Mouse (Mus musculus): ENCODE measurements around the gene Tada1. TPM values are rescaled to one million over a fixed set of nuclear protein-coding genes. Genes with fewer than 3 reads are reported as not detected.

Tada1 gene
- 10 to 100 TPM; 18.6 to 20.0 TPM for total RNA-seq (2021)
- long read RNA-seq, experiment 1, transcript Tada1-201 (8 exons, 2,215 nt) = major isoform, 34 of 43 reads
- long read RNA-seq, experiment 1, partial matches to known transcripts = 0 of 43 reads
- long read RNA-seq, experiment 1, other reads (novel, unspliced or antisense) = 9 of 43 reads
- long read RNA-seq, experiment 2, transcript Tada1-201 (8 exons, 2,215 nt) = major isoform, 38 of 52 reads
- long read RNA-seq, experiment 2, partial matches to known transcripts = 1 of 52 reads
- long read RNA-seq, experiment 2, other reads (novel, unspliced or antisense) = 13 of 52 reads

DNA sequence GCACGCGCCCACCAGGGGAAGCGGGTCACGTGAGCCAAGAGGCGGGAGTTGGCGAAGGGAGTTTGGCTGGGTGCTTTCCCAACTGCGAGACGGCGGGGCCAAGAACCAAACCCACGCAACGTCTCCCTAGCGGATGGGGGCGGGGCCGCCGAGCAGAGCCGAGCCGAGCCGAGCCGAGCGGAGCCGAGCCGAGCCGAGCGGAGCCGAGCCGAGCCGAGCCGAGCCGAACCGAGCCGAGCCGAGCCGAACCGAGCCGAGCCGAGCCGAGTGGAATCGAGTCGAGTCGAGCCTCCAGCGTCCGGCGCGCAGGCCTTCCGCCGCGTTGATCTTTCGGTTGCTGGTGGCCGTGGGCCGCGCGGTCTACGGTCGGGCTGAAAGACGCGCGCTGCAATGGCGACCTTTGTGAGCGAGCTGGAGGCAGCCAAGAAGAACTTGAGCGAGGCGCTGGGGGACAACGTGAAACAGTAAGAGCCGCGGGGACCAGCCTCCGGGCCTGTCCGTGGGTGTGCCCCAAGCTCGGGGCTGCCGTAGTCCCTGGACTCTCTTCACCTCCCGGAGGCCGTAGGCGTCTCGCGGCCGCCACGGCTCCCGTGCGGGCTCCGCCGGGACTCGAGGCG, at the start of gene Tada1:
Gene Tada1 (plus strand): TSS at position 85 of the 617 bp plus-strand sequence.
- peak; percentile 84 to 91 for DNase-seq (ENCODE audit: low spot score in 2 of 2)

DNA sequence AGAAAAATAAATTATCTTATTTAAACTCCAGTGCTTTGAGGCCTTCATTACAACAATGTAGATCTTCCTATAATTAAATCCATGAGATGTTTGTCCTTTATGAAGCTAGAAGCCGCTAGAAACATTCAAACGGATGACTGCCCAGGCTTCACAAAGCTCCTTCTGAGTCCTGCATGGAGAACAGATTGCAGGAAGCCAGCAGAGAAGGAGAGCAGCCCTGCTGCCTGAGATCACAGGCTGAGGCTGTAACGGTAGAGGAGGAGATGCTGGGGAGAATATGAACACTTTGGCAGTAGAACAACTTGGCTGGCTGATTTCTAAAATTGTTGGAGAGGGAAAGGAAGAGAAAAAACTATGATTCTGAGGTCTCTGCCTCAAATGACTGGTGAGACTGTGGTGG, 48.1 kb upstream of the Tada1 start:
- no peak for DNase-seq (ENCODE audit: low spot score in 2 of 2)

DNA sequence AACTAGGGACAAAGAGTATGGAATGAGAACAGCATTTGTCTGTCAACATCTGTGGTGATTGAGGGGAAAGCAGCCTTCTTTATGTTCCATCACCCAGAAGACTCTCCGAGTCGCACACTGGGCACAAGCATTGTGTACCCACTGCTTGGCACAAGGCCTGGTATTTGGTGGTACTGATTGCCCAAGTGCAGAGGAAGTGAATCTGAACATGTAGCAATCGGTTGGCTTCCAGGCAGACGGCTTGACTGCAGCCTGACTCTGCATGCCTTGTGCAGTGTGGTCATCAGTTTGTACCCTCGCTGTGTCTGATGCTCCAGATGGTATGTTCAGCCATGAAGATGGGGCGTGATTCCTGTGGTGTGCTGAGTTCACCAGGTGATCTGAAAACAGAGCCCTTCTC, 39.8 kb upstream of the Tada1 start:
- DNase-seq (ENCODE audit: low spot score in 2 of 2) = no peak

DNA sequence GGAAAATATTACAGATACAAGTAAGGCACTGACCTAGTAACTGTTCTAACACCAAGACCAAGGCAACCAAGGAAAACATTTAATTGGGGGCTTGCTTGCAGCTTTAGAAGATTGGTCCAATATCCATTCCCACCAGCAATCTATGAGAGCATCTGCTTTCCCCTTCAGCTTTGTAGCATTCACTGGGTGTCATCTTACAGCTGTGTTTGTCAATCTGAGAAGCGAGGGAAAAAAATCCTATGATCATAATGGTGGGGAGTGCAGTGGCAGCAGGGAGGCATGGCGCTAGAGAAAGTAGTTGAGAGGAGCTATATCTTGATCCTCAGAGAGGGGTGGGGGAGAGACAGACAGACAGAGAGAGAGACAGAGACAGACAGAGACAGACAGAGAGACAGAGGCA, 36.8 kb upstream of the Tada1 start:
- DNase-seq (ENCODE audit: low spot score in 2 of 2) = no peak

DNA sequence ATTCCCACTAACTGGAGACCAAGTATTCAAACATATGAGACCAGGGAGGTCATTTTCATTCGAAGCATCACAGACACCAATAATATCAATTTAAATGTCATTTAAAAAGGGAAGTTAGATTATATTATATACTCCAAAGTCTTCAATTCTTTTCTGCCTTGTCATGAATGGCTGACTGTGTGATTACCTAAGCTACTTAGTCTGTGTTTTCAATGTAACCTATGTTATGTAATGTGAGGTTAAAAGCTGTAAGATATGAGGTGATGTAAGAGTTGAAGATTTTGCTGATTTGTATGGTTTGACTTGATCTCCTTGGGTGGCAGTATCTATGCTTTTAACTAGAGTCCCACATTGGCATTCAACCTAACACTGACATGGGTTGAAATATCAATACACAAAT, 36.4 kb upstream of the Tada1 start:
- DNase-seq (ENCODE audit: low spot score in 2 of 2) = no peak

DNA sequence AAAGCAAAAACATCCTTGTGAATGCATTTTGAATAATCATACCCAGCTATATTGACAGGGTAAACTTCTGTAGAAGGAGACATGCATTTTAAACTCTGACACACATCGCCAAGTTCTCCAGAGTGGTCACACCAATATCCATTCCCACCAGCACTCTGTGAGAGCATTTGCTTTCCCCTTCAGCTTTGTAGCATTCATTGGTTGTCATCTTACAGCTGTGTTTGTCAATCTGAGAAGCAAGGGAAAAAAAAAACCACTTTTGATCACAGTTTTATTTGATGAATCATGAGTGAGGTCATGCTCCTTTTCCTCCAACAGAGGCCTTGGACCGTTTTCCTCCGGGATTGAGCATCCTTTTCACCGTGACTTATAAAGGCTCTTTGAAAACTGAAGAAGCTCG, 35.3 kb upstream of the Tada1 start:
- DNase-seq (ENCODE audit: low spot score in 2 of 2) = no peak

DNA sequence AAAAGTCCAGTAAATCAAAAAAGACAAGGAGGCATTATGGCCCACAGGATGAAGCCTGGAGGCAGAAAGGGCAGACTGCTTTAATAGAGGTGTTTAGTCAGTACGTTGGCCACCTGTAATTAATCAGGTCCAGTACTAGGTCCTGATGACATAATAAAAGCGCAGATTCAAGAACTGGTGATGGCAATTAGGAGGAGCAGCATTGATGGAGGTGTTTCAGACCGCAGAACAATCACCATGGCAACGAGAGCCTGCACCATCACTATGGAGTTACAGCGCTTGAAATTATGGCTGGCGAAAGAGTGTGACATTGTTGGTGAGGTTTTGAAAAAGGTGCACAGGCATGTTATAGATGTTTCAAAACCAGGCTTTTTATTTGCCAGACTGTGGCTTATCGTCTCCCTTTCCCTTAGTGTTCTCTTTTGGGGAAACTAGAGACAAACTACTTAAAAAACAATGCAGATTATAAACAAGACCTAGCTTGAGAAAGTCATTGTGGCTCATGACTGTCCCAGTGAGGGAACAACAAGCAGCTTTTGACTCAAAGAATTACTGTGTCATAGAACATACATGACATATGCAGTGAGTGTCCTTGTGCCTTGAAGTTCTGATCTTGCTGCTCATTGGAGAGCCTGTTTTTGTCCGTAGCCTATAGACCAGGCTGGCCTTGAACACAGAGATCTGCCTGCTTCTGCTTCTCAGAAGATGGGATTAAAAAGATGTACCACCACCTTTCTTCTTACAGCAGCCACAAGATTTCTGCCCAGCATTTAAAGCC, 34.4 kb upstream of the Tada1 start:
- DNase-seq (ENCODE audit: low spot score in 2 of 2) = no peak

DNA sequence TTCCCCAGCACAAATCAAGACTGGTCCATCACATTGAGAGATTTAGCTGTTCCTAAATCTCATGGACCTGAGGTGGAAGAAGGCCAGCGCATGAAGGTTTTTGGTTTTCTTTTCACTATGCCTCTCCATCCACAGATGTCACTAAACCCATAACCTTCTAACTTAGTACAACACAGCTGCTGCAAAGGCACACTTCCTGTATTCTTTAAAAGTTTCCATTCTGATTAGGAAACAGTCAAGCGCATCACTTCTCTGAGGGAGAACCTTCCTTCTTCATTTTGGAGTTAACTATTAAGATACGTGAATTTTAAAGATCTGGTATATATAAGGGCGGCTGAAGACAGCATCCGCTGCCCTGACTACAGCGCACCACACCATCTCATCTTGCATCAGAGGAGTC, 33.3 kb upstream of the Tada1 start:
- DNase-seq (ENCODE audit: low spot score in 2 of 2) = no peak

DNA sequence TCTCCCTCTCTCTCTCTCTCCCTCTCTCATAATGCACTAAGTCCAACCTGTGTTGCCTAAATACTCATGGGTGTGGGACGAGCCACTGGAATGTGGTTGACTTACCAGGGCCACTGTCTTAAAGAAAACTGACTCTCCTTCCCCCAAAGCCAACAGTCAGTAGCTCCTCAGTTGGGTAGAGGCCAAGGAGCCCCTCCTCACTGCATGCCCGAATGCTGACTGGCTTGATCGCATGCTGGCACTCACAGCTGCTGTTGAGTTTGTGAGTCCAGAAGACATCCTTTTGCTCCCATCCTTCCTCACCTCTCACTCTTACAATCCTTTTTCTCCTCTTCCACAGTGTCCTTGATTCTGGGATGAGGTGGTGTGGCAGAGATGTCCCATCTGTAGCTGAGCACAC, 32.0 kb upstream of the Tada1 start:
- no peak for DNase-seq (ENCODE audit: low spot score in 2 of 2)

DNA sequence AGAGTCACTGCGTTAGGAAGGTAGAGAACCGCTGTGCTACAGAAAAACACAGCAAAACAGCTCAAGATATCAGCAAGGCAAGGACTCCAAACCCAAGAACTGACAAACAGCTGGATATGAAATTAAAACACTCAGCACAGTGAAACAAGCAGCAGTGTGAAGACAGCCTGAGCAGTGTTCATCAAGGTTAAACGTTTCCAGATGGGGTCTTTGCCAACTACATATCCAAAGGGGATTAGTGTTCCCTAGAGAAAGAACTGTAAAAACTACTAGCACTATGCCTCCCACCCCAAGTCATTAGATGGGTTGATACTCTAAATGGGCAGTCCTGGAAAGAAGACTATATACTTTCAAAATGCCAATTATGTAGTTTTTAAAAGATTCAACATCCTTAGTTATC, 29.6 kb upstream of the Tada1 start:
- no peak for DNase-seq (ENCODE audit: low spot score in 2 of 2)

DNA sequence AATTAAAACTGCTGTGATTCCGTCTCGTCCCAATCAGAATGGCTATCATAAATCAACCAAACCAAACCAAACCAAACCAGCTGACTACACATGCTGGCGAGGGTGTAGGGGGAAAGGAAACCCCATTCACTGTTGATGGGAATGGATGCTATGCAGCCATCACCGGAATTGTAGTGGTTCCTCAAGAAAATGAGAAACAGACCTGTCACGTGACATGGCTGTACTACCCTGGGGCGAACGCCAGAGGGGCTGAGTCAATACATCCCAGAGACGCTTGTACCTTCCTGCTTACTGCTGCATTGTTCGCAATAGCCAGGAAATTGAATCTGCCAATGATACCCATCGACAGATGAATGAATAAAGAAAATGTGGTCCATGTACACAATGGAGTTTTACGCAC, 29.1 kb upstream of the Tada1 start:
- DNase-seq (ENCODE audit: low spot score in 2 of 2) = no peak

DNA sequence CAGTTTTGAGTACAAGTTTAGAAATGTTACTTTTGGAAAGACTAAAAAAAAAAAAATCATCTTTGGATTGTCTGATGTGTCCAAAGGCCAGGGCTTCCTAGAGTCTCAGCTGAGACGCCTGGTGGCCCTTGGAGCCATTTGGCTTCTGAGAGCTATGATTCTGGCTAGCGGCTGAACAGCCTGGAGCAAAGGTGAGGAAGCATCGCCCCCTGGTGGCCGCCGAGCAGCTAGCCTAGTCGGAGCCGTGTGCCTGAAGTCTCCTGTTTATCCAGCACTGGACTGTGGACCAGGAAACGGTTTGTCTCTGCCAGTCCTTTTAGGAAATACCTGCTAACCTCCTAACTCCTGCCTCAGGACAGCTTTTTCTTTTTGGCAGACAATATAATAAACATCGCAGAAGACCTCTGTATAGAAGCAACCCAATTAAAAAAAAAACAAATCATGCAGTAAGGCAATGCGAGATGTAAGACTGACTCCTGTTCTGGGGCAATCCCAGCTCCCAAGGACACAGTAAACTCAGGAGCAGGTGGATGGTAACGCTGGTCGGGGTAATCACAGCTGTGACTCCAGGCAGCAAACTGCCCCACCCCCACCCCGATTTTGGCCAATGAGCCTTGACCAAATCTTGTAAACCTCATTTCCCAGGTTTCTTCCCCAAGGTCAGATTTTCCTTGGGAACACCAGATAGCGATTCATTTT, 18.6 kb upstream of the Tada1 start:
- DNase-seq (ENCODE audit: low spot score in 2 of 2) = peak; percentile 86 to 91

DNA sequence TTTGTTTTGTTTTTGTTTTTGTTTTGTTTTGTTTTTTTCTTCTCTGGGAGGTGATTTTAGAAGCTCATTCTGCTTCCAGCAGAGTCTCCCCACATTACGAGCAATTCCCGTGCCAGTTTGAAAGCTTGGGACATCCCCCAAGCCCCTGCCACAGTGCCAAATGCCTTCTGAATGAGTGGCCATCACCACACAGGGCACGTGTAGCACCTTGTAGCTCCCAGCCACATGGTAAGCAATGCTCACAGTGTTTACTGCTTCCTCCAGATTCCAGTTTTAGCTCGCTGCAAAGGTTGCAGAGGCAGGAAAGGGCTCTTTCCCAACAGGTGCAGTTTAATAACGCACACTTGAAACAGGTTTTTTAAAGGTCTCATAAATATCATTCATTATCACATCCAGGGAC, 18.0 kb upstream of the Tada1 start:
- DNase-seq (ENCODE audit: low spot score in 2 of 2) = no peak

DNA sequence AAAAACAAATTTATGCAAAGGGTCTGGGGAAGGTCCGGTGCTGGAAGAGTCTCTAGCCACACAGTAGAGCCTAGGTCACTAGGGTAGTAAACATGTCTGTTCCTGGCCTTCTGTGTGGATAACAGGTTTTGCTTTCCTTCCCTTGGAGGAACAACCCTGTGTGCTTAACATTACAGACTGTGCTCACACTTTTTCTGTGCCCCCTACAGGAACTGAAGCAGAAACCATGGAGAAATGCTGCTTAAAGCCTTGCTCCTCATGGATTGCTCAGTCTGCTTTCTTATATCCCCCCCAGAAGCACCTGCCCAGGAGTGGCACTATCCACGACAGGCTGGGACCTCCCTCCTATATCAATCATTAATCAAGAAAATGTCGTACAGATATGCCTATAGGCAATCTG, 17.1 kb upstream of the Tada1 start:
- DNase-seq (ENCODE audit: low spot score in 2 of 2) = no peak

DNA sequence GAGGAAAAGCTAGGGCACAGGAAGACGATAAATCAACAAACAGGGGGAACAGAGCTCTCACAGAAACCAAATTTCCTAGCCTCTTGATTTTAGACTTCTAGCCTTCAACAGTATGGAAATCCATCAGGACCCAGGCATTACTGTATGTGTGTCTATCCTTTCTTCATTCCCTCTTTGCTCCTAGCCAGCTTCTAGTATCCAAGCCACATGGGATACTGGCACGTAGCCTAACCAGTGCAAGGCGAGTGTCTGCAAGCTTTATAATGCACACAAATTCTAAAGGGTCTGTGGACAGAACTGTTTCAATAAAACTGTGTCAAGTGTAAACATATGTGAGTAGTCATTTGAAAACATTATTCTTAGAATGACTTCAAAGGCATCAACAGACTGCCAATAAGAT, 16.2 kb upstream of the Tada1 start:
- DNase-seq (ENCODE audit: low spot score in 2 of 2) = no peak

DNA sequence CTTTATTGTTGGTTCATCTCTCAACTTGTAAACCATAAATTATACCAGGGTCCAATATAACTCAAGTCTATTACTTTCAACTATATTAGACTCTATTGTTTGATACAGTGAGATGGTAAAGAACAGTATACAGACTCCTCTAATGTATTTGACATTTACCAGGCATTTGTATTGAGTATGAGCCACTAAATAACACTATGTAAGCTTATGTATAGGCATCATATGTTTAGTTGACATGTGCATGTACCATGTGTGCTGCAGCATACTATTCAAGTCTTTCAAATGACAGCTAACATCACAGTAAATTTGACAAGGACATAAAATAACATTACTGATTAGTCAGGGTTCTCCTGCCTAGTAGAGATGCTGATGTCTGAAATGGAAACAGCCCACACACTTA, 15.8 kb upstream of the Tada1 start:
- no peak for DNase-seq (ENCODE audit: low spot score in 2 of 2)

DNA sequence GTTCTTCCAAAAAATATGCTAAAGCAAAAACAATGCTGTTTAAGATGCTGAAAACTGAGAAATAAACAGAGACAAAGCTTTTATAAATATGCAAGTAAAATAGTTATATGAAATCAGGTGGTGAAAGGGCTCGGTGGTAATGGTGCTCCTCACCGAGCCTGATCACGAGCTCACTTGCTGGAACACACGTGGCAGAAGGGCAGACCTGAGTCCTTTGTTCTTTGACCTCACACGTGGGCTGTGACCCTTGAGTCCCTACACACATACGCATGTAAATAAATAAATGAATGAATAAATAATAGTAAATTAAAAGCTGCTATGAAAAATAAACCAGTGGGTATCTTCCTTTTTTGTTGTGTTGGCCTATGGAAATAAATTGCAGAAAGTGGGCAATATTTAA, 1.7 kb upstream of the Tada1 start:
- no peak for DNase-seq (ENCODE audit: low spot score in 2 of 2)

DNA sequence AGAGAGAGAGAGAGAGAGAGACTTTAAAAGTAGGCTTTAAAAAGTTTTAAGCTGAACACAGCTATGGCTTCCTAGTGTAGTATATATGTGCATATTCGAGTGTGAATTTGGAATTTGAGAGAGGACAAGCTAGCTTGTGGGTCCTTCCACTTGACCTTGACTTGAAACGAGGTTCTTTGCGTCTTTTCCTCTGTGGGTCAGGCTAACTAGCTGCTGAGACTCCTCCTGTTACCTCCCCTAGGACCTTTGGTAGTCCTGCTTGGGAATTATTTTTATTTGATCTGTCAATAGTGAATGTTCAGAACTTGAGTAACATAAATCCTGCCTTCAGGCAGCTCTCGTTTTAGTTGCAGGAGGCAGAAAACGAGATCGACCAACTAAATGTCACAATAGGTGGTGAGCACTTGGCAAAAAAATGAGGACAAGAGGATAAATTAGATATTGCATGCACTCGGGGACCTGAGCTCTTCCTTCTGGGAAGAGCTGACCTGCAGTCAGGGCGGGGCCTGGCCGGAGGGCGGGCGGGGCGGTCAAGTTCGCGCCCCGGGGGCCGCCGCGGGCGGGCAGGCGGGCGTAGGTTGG, 375 bp upstream of the Tada1 start:
- no peak for DNase-seq (ENCODE audit: low spot score in 2 of 2)

DNA sequence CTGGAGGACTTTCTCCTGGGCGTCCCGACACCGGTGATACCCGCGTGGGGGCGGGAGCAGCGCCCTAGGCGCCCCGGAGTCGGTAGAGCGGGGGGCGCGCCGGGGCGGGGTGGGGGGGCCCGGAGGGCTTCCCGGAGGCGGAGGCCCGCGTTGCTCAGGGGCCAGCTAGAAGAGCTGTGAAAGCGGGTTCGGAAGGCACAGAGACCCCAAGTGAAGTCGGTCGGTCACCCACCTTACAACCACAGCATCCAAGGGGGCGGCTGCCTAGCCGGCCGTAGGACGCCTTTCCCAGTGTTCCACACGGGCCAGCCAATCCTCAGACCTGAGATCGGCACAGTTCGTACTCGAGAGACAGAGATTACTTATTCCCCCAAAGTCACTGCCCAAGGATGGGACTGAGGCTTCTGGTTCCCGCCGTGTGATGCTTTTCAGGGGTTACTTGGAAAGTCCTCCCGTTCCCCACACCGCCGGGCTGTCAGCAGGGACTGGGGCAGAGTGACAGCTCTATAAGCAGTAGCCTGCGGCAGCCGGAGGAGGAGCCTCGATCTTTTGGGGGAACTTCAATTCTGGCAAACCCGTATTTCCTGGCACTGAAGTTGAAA, 834 bp downstream of the Tada1 start:
- peak; percentile 36 to 66 for DNase-seq (ENCODE audit: low spot score in 2 of 2)

DNA sequence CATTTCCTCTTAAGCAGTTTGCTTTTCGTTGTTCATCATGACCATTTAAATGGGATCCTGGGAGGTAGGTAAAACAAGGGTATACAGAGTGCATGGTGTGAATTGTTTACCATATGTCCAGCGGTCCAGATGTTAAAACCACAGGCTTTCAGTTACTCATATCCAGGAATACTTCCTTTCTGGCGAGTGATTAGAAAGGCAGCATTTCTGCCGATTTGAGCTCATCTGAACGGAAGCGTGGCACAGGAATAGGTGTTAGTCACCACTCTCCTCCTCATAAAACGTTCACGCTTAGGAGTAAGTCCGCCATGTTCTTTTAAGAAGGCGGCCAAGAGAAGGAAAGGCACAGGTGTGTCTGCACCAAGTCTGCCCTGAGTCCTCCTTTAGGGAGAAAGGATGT, 2.4 kb downstream of the Tada1 start:
- DNase-seq (ENCODE audit: low spot score in 2 of 2) = no peak

DNA sequence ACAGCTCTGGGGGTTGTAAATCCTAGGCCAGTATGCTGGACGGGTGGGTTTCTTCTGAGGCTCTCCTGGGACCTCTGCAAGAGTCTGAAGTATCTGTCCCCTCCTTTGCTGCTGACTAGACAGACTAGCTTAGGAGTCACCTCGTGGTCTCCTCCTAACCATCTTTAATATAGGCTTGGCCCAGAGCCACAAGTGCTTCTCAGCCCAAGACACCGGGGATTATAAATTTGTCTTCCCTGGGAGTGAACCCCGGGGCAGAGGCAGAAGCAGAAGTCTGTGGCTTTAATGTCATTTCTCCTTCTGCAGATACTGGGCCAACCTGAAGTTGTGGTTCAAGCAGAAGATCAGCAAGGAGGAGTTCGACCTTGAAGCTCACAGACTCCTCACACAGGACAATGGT, 2.9 kb downstream of the Tada1 start:
- DNase-seq (ENCODE audit: low spot score in 2 of 2) = no peak
